Mouse (Mus musculus): Measurements from ENCODE around the gene Wbp1l. TPM values are rescaled to one million over a fixed set of nuclear protein-coding genes. Genes with fewer than 3 reads are reported as not detected.

The Wbp1l gene
- polyA plus RNA-seq (2012; ENCODE audit: low replicate concordance): 72.2 and 116 TPM in 2 replicates

DNA sequence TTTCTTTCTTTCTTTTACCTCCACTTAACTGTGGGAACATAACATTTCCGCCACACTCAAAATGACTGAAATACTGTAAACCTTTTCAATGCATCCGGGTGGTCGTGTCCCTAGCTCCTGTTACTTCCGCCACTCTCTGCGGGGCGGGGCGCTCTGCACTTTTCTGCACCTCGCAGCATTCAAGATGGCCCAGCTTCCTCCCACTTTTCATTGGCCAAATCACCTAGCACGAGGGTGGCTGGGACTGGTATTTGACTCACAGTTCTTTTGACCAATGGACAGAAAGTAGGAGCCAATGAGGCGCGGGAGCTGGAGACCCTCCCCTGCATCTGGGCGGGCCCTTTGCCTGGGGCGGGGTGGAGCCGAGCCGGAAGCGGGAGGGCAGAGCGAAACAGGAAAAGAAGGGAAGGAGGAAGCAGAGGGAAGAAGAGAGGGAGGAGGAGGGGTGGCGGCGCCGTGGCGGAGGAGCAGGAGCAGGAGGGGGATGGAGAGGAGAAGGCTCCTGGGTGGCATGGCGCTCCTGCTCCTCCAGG lies at the start of gene Wbp1l:
Gene Wbp1l (plus strand): TSS at position 365 of the 533 bp plus-strand sequence.

DNA sequence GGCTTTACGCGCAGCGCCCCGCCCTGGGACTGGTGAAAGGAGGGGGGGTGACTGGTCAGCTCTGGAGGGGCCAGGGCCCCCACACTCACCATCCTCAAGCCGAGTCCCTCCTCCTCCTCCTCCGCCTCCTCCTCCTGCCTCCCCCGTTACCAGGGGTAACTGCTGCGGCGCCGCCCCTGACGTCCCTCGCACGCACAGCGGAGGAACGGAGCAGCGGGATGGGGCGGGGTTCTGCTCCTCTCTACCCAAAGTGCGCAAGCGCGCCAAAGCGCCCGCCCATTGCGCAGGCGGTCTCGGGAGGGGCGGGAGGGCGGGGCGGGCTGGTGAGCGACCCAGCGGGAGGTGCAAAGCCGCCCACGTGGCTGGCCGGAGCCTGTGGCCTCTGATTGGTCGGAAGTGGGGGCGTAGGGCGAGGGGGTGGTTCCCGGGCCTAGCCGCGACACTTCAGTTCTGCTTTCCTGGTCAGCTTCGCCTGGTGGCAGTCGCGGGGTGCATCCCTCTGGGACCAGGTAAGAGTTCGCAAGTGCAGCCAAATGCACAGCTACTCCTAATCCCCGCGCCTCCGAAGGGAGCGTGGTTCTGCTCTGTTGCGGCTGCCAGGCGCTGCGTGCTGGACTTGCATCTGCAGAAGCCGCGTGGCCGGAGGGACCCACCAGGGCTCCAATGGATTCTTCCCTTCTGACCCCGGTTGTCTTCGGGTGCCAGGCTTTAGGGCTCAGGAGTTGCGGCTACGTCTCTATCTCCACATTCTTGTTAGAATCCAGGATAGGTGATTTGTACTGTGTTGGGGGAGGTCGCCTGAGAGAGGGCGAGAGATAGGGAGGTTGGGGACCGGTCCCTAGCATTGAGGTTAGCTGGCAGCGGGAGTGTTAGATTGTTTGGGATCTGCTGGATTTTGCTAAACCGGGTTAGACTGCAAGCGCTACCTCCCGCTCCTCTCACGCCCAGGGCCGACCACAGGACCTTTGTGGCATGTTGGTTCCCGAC lies 25.6 kb upstream of the Wbp1l start, which contains the start of the genes Arl3 and Sfxn2:
Gene Arl3 (minus strand): TSS at position 248 of the 987 bp plus-strand sequence.
Gene Sfxn2 (plus strand): TSS at position 415 of the 987 bp plus-strand sequence.

DNA sequence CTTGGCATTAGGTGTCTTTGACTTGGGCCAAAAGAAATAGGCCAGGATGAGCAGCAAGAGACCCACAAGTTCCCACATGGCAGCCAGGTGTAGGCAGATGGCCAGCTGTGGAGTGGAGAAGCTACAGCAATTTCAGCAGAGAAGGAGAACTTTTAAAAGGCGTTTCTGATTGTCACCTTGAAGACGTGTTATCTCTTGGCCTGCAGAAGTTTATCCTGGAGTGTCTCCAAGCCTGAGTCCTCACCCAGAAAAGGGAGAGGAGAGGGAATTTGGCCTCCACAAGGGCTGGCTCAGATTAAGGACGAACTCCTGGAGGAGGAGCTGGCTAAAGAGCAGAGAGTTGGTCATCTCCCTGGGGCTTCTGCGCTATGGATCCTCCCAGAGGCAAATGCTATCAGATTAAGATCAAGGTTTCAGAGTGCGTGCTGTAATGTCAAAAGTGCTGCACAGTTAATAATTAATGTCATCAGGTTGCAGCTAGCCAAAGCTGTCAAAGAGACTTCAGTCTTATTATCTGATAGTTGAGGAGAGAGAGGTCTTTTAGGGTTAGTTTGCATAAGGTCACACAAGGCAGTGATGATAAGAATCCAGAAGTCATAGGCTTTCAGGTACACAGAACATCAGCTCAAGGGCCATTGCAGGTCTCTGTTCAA lies 74.0 kb downstream of the Wbp1l start, which contains the start of gene Cyp17a1:
Gene Cyp17a1 (minus strand): TSS at position 407 of the 653 bp plus-strand sequence.

DNA sequence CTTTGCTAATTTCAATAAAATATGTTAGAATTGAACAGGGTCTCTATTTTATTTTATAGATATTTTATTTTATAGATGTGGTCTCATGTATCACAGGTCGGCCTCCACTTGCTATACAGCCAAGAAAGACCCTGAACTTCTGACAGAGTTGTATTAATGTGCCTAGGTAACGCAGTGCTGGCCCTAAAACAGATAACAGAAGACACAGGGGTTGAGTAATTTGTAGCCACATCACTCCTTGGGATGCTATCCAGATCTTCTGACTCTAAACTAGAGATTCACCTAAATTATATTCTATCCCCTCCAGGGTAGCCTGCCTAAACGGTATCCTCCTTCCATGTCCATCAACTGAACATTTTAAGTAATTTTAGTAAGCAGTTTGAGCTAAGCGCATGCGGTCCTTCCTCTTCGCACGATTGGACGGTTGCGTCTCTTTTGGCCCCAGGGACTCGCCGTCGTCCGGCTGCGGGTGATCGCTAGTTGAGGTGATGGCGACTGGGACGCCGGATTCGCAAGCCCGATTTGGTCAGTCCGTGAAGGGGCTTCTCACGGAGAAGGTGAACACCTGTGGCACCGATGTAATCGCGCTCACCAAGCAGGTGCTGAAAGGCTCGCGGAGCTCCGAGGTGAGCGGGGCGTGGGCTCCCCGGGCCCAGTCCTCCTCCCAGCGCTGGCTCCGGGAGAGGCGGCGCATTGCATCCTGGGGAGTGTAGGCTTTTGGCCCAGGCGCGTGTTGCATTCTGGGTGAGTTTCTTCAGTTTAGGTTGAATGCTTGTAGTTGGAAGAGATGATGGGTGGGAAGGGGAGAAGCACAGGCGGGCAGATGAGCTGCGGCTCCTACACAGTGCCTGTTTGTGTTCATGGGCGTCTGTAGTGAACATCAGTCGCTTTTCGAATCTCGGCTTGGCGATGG lies 90.8 kb downstream of the Wbp1l start, which contains the start of gene Borcs7:
Gene Borcs7 (plus strand): TSS at position 447 of the 913 bp plus-strand sequence.

Other genes with a start within 250 kb of the Wbp1l start
- gene 2310034G01Rik, start 248.8 kb upstream of the Wbp1l start, polyA plus RNA-seq (2012; ENCODE audit: low replicate concordance): 0.34 and 0.75 TPM in 2 replicates
- gene Actr1a, start 203.3 kb upstream of the Wbp1l start, polyA plus RNA-seq (2012; ENCODE audit: low replicate concordance): 26.1 and 37.0 TPM in 2 replicates
- gene Sufu, start 202.2 kb upstream of the Wbp1l start, polyA plus RNA-seq (2012; ENCODE audit: low replicate concordance): 38.7 and 49.4 TPM in 2 replicates
- gene Trim8, start 97.4 kb upstream of the Wbp1l start, polyA plus RNA-seq (2012; ENCODE audit: low replicate concordance): 113 and 173 TPM in 2 replicates
- 6.1 and 13.0 TPM in 2 replicates for gene Arl3, start 25.9 kb upstream of the Wbp1l start, polyA plus RNA-seq (2012; ENCODE audit: low replicate concordance)
- 0.89 and 2.4 TPM in 2 replicates for gene Sfxn2, start 25.7 kb upstream of the Wbp1l start, polyA plus RNA-seq (2012; ENCODE audit: low replicate concordance)
- not detected in 2 replicates for gene Cyp17a1, start 74.1 kb downstream of the Wbp1l start, polyA plus RNA-seq (2012; ENCODE audit: low replicate concordance)
- 1.2 and 2.5 TPM in 2 replicates for gene Borcs7, start 90.8 kb downstream of the Wbp1l start, polyA plus RNA-seq (2012; ENCODE audit: low replicate concordance)
- gene As3mt, start 108.4 kb downstream of the Wbp1l start, polyA plus RNA-seq (2012; ENCODE audit: low replicate concordance): 2.0 and 3.9 TPM in 2 replicates
- 8.2 and 15.9 TPM in 2 replicates for gene Cnnm2, start 162.5 kb downstream of the Wbp1l start, polyA plus RNA-seq (2012; ENCODE audit: low replicate concordance)